Mouse (Mus musculus): ENCODE measurements around the gene Sh3gl1. TPM values are rescaled to one million over a fixed set of nuclear protein-coding genes. Genes with fewer than 3 reads are reported as not detected.
A peak's percentile ranks its signal among the peaks of the same experiment; 100 is the strongest.

The Sh3gl1 gene
- polyA plus RNA-seq, 1 experiment: 55.5 TPM

DNA sequence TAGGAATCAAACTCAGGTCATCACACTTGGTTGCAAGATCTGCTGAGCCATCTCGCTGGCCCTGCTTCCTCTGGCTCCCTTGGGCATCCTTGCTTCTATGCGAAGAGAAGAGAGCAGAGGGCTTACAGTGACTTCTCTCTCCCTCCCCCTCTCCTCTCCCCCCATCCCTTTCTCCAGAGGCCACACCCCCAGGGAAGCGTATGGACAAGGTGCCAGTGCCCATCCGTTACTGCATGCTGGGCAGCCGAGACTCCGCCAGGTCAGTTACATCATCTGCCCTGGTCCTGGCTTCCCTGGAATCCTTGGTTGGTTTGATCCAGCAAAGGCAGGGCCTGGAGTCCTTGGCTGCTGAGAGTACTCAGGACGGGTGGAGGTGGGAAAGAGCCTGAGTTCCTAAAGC is 25.0 kb downstream of the Sh3gl1 start:
- 86% methylated on average over 7 of the region's 7 CpGs for WGBS
- TF ChIP-seq POLR2A (IDR thresholded peaks at IDR 0.05; ENCODE audit: borderline replicate concordance, control insufficient read depth, low read depth, low read length) (no peak), CTCF (IDR thresholded peaks at IDR 0.05; ENCODE audit: control insufficient read depth, insufficient read depth, low read length) (no peak)
- Histone ChIP-seq H3K27ac (ENCODE audit: control insufficient read depth, insufficient read depth, low read depth, low read length, poor library complexity) (no peak overlapping the region), H3K4me3 (replicated peaks; ENCODE audit: control insufficient read depth, low read depth, low read length) (no peak overlapping the region), H3K4me1 (ENCODE audit: control insufficient read depth, insufficient read depth, low read length) (peaks cover 3% of the 10 kb centered on the region; the same call in 1 of the 2 replicates)

DNA sequence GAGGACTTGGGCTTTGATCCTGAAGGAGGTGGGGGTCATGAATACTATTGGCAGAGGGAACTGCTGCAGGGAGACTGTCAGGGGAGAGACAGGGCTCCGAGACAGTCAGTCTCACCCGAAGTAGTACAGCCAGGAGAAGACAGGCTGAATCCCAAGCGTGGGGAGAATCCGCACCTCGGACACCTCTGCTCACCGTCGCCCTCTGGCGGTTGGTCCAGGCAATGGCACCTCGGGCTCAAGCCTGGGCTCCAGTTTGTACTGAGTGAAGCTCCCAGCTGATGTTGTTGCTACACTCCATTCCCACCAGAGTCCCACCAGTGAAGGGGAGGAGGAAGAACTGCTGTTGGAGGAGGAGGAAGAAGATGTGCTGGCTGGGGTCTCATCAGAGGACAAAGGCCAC is 25.8 kb downstream of the Sh3gl1 start:
- Histone ChIP-seq H3K4me1 (ENCODE audit: control insufficient read depth, insufficient read depth, low read length) (peaks cover 3% of the 10 kb centered on the region; the same call in 1 of the 2 replicates), H3K4me3 (replicated peaks; ENCODE audit: control insufficient read depth, low read depth, low read length) (no peak overlapping the region), H3K27ac (ENCODE audit: control insufficient read depth, insufficient read depth, low read depth, low read length, poor library complexity) (no peak overlapping the region)
- WGBS: 5% methylated on average over 9 of the region's 9 CpGs
- TF ChIP-seq CTCF (IDR thresholded peaks at IDR 0.05; ENCODE audit: control insufficient read depth, insufficient read depth, low read length) (peak; percentile 96), POLR2A (IDR thresholded peaks at IDR 0.05; ENCODE audit: borderline replicate concordance, control insufficient read depth, low read depth, low read length) (0 out of 2 replicates have a peak, but pooled peaks have one; percentile 33)

- TF ChIP-seq POLR2A (IDR thresholded peaks at IDR 0.05; ENCODE audit: borderline replicate concordance, control insufficient read depth, low read depth, low read length) (no peak), CTCF (IDR thresholded peaks at IDR 0.05; ENCODE audit: control insufficient read depth, insufficient read depth, low read length) (no peak)
- WGBS: 62% methylated on average over 14 of the region's 14 CpGs
- no peak overlapping the region for H3K4me3 ChIP-seq (replicated peaks; ENCODE audit: control insufficient read depth, low read depth, low read length)
- H3K27ac ChIP-seq (ENCODE audit: control insufficient read depth, insufficient read depth, low read depth, low read length, poor library complexity): no peak overlapping the region
- peaks cover 3% of the 10 kb centered on the region; the same call in 1 of the 2 replicates for H3K4me1 ChIP-seq (ENCODE audit: control insufficient read depth, insufficient read depth, low read length)
Measured at GRCm38 (mm10) chr17:56010255-56010654, 26.2 kb downstream of the Sh3gl1 start.

- H3K4me1 ChIP-seq (ENCODE audit: control insufficient read depth, insufficient read depth, low read length): peaks cover 3% of the 10 kb centered on the region; the same call in 1 of the 2 replicates
Measured at GRCm38 (mm10) chr17:56009962-56010240, 26.5 kb downstream of the Sh3gl1 start.

DNA sequence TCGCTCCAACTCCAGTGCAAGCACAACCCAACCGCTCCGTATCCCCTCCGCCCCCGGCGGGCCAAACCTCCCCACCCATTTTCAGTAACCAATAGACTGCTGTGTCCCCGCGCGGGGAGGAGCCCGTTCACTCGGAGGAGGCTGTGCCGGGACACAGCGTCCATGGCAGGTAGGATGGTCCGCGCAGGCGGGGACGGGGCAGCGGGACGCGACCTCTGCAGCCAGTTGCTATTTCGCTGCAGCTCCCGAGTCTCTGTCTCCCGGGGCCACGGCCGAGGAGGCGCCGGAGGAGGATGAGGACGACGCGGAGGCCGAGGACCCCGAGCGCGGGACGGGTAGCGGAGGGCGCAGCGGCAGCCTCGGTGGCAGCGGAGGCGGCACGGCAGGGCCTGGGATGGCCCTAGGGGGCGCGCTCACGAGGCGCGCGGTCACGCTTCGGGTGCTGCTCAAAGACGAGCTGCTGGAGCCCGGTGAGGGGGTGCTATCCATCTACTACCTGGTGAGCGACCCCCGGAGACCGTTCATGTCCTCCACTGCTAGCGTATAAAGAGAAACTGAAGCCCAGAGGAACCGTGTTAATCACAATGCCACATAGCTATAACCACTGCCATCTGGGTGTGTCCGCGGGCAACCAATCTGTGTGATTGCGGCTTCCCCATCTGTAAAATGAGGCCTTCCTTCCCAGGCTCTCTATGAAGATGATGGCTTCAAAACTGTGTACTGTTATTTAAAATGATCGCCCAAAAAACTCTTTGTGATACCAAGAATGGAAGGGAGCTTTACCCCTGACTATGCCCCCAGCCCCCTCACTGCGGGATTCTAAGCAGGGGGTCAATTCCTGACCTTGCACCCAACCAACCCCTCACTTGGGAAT is 27.1 kb downstream of the Sh3gl1 start:
- TF ChIP-seq CTCF (IDR thresholded peaks at IDR 0.05; ENCODE audit: control insufficient read depth, insufficient read depth, low read length): peak; percentile 16; the same call in 1 of the 2 replicates
- TF ChIP-seq POLR2A (IDR thresholded peaks at IDR 0.05; ENCODE audit: borderline replicate concordance, control insufficient read depth, low read depth, low read length): peak; percentile 89; the same call in 1 of the 2 replicates
- H3K27ac ChIP-seq (ENCODE audit: control insufficient read depth, insufficient read depth, low read depth, low read length, poor library complexity): peak overlapping the region; percentile 59
- peak overlapping the region; percentile 69 for H3K4me3 ChIP-seq (replicated peaks; ENCODE audit: control insufficient read depth, low read depth, low read length)
- peaks cover 3% of the 10 kb centered on the region; the same call in 1 of the 2 replicates for H3K4me1 ChIP-seq (ENCODE audit: control insufficient read depth, insufficient read depth, low read length)
- WGBS: under 1% methylated on average over 62 of the region's 62 CpGs

More at GRCm38 (mm10) chr17:56009962-56010240, 26.5 kb downstream of the Sh3gl1 start:
- no peak for TF ChIP-seq POLR2A (IDR thresholded peaks at IDR 0.05; ENCODE audit: borderline replicate concordance, control insufficient read depth, low read depth, low read length)
- no peak for TF ChIP-seq CTCF (IDR thresholded peaks at IDR 0.05; ENCODE audit: control insufficient read depth, insufficient read depth, low read length)
- Histone ChIP-seq H3K27ac (ENCODE audit: control insufficient read depth, insufficient read depth, low read depth, low read length, poor library complexity) (no peak overlapping the region), H3K4me3 (replicated peaks; ENCODE audit: control insufficient read depth, low read depth, low read length) (peak overlapping the region; percentile 12)
- WGBS: 59% methylated on average over 2 of the region's 2 CpGs

DNA sequence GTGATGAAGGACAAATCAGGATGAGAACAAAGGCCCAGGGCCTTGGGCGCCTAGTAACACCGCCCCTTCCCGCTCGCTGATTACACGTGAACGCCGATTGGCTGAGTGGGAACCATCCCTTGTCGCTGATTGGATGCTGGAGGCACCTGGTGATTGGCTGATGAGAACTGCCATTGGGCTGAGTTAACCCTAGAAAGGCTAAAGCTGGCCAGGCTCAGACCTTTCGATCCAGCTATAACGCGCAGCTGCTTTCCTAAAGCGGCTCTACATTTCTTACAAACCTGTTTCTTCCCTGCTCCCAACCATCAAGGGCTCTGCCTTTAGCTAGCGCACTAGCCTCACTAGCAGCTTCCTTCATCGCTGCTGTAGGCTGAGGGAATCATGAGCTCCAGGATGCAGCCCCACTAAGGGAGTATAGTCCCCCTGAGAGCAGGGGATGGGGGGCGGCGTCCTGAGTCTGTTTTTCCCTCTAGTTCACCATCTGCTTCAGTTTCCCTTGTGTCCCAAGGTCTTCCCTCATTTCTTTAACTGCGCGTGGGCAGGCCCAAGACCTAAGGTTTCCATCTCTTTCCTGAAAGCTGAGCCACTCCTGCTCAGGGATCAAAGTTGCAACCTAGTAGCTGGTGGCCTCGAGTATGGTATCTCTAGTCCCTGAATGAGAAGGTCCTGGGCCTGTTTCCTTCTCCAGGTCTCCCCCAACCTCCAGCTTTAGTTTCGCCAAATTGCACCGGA is 27.9 kb downstream of the Sh3gl1 start:
- TF ChIP-seq POLR2A (IDR thresholded peaks at IDR 0.05; ENCODE audit: borderline replicate concordance, control insufficient read depth, low read depth, low read length): no peak
- TF ChIP-seq CTCF (IDR thresholded peaks at IDR 0.05; ENCODE audit: control insufficient read depth, insufficient read depth, low read length): no peak
- WGBS: under 1% methylated on average over 21 of the region's 21 CpGs

DNA sequence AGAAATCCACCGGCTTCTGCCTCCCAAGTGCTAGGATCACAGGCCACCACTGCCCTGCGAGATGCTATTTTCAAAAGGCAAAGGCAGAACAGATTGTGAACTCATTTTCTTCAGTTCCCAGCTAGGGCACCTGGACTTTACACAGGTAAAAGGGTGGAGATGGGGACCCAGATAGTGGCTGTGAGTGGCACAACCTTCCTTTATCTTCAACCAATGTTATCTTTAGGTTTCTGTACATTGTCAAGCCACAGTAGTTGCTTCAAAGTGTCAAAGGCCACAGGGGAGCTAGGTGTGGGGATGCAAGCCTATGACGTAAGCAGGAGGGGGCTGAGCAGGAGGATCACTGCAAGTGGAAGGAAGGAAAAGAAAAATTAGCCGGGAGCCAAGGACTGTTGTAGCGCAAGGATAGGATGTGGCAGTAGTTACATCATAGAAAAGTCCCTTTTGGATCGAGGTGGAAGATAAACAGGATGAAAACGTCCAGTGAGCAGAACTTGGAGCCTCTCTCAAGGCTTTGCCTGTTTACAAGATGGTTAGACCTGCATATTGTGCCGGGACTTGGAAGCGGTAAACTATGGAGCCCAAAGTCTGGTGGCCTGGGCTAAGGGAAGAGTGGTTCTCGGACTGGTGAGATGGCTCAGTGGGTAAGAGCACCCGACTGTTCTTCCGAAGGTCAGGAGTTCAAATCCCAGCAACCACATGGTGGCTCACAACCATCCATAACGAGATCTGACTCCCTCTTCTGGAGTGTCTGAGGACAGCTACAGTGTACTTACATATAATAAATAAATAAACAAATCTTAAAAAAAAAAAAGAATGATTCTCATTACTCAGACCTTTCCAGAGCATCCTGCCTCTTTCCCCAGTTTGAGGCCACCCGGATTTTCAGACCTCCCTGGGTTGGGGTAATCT is 28.7 kb downstream of the Sh3gl1 start:
- Histone ChIP-seq H3K4me3 (replicated peaks; ENCODE audit: control insufficient read depth, low read depth, low read length) (no peak overlapping the region), H3K27ac (ENCODE audit: control insufficient read depth, insufficient read depth, low read depth, low read length, poor library complexity) (no peak overlapping the region), H3K4me1 (ENCODE audit: control insufficient read depth, insufficient read depth, low read length) (peaks cover 5% of the 10 kb centered on the region; the same call in 1 of the 2 replicates)
- TF ChIP-seq POLR2A (IDR thresholded peaks at IDR 0.05; ENCODE audit: borderline replicate concordance, control insufficient read depth, low read depth, low read length) (no peak), CTCF (IDR thresholded peaks at IDR 0.05; ENCODE audit: control insufficient read depth, insufficient read depth, low read length) (no peak)
- 43% methylated on average over 14 of the region's 14 CpGs for WGBS

More for the DNA sequence above, 27.9 kb downstream of the Sh3gl1 start:
- peak overlapping the region; percentile 59; the same call in 1 of the 2 replicates for H3K27ac ChIP-seq (ENCODE audit: control insufficient read depth, insufficient read depth, low read depth, low read length, poor library complexity)
- H3K4me1 ChIP-seq (ENCODE audit: control insufficient read depth, insufficient read depth, low read length): peaks cover 3% of the 10 kb centered on the region; the same call in 1 of the 2 replicates
- H3K4me3 ChIP-seq (replicated peaks; ENCODE audit: control insufficient read depth, low read depth, low read length): peak overlapping the region; percentile 69

All from bone marrow, adult 2 months (tissue).